Mouse (Mus musculus): Measurements from ENCODE around the gene Pacsin3. TPM values are rescaled to one million over a fixed set of nuclear protein-coding genes. Genes with fewer than 3 reads are reported as not detected.
"Not testable (repeated sequence)": the region's sequence is repeated elsewhere in the genome, so short reads cannot be mapped to it uniquely, and the experiment has no call there.

The Pacsin3 gene
- total and polyA plus RNA-seq, 3 experiments: 0.16 to 0.33 TPM; not detected in 1

DNA sequence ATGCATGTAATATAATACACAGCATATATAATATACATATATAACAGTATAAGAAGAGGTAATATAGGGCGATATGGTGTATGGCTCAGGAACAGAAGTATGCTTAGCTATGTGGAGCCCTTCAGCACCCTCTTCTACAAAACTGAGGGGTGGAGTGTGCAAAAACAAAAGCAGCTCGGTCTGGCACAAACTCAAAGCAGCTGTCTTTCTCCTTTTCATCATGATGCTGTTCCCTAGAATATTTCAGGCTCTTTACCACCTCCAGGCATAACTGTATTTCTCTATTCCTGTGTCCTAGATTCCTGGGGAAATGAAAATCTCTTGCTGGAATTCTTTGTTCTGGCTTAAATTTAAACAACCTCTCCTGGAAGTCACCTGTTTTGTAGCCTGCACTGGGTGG, 26.0 kb upstream of the Pacsin3 start:
- ATAC-seq (ENCODE audit: extremely low read depth, insufficient number of reproducible peaks, low FRiP score, poor library complexity, severe bottlenecking): no peak
- H3K9me3 ChIP-seq (replicated peaks): no peaks in the 10 kb centered on the region
- H3K4me3 ChIP-seq (ENCODE audit: low read depth, low read length): no peak overlapping the region
- H3K27me3 ChIP-seq (ENCODE audit: insufficient read depth, low read length): no peaks in the 10 kb centered on the region
- TF ChIP-seq POLR2AphosphoS5 (IDR thresholded peaks at IDR 0.05; ENCODE audit: insufficient replicate concordance, low read depth, low read length): no peak
- no peak for TF ChIP-seq GATA1 (IDR thresholded peaks at IDR 0.05; ENCODE audit: borderline replicate concordance, low read length)
- TF ChIP-seq CTCF (IDR thresholded peaks at IDR 0.05; ENCODE audit: low read depth, low read length): no peak
- no peak for TF ChIP-seq GATA2 (IDR thresholded peaks at IDR 0.05; ENCODE audit: borderline replicate concordance, low read depth, low read length)
- TF ChIP-seq TAL1 (conservative IDR thresholded peaks at IDR 0.05; ENCODE audit: low read depth, low read length): no peak
- peaks cover 34% of the 10 kb centered on the region for H3K36me3 ChIP-seq (replicated peaks)
- DNase-seq (ENCODE audit: low spot score): no peak
- H3K4me1 ChIP-seq (ENCODE audit: insufficient read depth, low read depth, low read length): no peaks in the 10 kb centered on the region

DNA sequence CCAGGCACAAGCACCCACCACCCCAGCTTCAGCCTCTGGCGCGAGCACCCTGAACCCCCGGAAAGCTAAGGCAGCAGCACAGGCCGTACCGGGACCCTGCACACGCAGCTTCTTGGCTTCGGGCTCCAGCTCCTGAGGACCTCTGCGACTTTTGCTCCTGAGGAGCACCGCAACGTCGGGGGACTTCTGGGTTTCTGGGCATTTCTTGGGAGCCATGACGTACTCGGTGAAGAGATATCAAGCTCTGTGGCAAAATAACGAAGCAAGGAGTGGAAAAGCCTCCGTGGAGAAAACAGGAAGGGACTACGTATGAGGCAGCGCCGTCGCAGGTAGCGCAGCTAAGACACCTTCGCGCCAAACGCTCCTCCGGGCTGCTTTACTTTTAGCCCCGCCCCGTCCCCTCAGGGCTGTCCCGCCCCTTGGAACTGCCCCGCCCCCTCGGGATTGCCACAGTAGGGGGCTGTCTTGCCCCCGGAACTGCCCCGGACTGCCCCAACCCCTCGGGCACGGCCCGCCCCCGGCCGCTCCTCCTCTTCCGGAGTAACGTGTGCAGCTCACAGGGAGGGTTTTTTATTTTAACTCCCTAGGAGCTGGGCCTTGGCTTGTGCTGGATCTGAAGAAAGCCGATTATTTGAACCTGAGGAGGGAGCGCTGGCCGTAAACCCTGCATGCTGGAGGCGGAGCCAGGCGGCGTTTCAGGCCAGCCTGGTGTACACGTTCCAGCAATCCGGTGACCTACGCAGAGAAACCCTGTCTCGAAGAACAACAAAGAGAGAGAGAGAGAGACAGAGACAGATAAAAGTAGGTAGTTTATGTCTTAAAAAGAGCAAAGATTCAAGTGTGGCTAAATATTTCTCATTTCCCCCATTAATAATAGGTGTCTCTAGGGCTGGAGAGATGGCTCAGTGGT, 18.9 kb upstream of the Pacsin3 start, which contains the start of gene Ddb2:
Gene Ddb2 (minus strand): TSS at position 382 of the 910 bp plus-strand sequence.
- Histone ChIP-seq H3K36me3 (replicated peaks) (peaks cover 23% of the 10 kb centered on the region), H3K4me1 (ENCODE audit: insufficient read depth, low read depth, low read length) (peaks cover 14% of the 10 kb centered on the region), H3K9me3 (replicated peaks) (no peaks in the 10 kb centered on the region), H3K27me3 (ENCODE audit: insufficient read depth, low read length) (no peaks in the 10 kb centered on the region), H3K4me3 (ENCODE audit: low read depth, low read length) (peak within 1 kb of the TSS; percentile 82)
- TF ChIP-seq TAL1 (conservative IDR thresholded peaks at IDR 0.05; ENCODE audit: low read depth, low read length) (no peak), CTCF (IDR thresholded peaks at IDR 0.05; ENCODE audit: low read depth, low read length) (no peak), POLR2AphosphoS5 (IDR thresholded peaks at IDR 0.05; ENCODE audit: insufficient replicate concordance, low read depth, low read length) (no peak), GATA1 (IDR thresholded peaks at IDR 0.05; ENCODE audit: borderline replicate concordance, low read length) (no peak), GATA2 (IDR thresholded peaks at IDR 0.05; ENCODE audit: borderline replicate concordance, low read depth, low read length) (no peak)
- ATAC-seq (ENCODE audit: extremely low read depth, insufficient number of reproducible peaks, low FRiP score, poor library complexity, severe bottlenecking) (peak; percentile 96), DNase-seq (ENCODE audit: low spot score) (peak; percentile 78)

DNA sequence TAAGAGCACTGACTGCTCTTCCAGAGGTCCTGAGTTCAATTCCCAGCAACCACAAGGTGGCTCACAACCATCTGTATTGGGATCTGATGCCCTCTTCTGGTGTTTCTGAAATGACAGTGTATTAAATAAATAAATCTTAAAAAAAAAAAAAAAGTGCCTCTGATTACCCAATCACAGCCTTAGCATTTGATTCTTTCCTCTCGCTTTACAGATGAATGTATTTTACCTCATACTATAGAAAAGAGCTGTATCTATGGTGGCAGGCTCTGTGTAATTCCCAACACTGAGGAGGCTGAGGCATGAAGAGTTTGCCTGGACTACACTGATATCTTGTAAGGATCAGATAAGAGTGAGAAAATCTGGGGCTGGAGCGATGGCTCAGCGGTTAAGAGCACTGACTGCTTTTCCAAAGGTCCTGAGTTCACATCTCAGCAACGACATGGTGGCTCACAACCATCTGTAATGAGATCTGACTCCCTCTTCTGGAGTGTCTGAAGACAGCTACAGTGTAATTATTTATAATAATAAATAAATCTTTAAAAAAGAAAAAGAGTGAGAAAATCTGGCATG, 18.2 kb upstream of the Pacsin3 start:
- DNase-seq (ENCODE audit: low spot score); ATAC-seq (ENCODE audit: extremely low read depth, insufficient number of reproducible peaks, low FRiP score, poor library complexity, severe bottlenecking); H3K9me3 ChIP-seq (replicated peaks); H3K27me3 ChIP-seq (ENCODE audit: insufficient read depth, low read length): not testable (repeated sequence)
- Histone ChIP-seq H3K4me3 (ENCODE audit: low read depth, low read length) (peak overlapping the region; percentile 82), H3K4me1 (ENCODE audit: insufficient read depth, low read depth, low read length) (peaks cover 20% of the 10 kb centered on the region), H3K36me3 (replicated peaks) (peaks cover 18% of the 10 kb centered on the region)

DNA sequence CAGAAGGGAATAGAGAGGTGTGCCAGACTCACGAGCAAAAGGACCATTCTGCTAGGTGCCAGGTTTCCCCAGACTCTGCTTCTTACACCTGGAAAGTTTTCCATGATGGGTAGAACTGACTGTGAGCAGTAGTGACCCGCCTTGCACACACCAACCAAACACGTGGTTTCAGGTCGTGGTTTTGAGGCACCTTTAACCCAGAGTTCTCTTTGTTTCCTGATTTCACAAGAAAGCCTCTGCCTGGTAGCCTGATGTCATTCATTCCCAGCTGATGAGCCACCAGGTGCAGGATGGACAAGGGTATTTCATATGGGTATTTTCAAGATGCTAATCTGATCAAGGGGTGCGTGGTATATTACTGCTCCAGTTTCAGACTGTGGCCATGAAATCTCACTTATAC, 13.2 kb upstream of the Pacsin3 start:
- no peaks in the 10 kb centered on the region for H3K36me3 ChIP-seq (replicated peaks)
- H3K4me1 ChIP-seq (ENCODE audit: insufficient read depth, low read depth, low read length): peaks cover 44% of the 10 kb centered on the region
- ATAC-seq (ENCODE audit: extremely low read depth, insufficient number of reproducible peaks, low FRiP score, poor library complexity, severe bottlenecking): no peak
- no peak overlapping the region for H3K4me3 ChIP-seq (ENCODE audit: low read depth, low read length)
- TF ChIP-seq POLR2AphosphoS5 (IDR thresholded peaks at IDR 0.05; ENCODE audit: insufficient replicate concordance, low read depth, low read length) (no peak), GATA2 (IDR thresholded peaks at IDR 0.05; ENCODE audit: borderline replicate concordance, low read depth, low read length) (no peak), TAL1 (conservative IDR thresholded peaks at IDR 0.05; ENCODE audit: low read depth, low read length) (no peak), CTCF (IDR thresholded peaks at IDR 0.05; ENCODE audit: low read depth, low read length) (no peak), GATA1 (IDR thresholded peaks at IDR 0.05; ENCODE audit: borderline replicate concordance, low read length) (no peak)
- no peaks in the 10 kb centered on the region for H3K27me3 ChIP-seq (ENCODE audit: insufficient read depth, low read length)
- H3K9me3 ChIP-seq (replicated peaks): no peaks in the 10 kb centered on the region
- DNase-seq (ENCODE audit: low spot score): no peak

DNA sequence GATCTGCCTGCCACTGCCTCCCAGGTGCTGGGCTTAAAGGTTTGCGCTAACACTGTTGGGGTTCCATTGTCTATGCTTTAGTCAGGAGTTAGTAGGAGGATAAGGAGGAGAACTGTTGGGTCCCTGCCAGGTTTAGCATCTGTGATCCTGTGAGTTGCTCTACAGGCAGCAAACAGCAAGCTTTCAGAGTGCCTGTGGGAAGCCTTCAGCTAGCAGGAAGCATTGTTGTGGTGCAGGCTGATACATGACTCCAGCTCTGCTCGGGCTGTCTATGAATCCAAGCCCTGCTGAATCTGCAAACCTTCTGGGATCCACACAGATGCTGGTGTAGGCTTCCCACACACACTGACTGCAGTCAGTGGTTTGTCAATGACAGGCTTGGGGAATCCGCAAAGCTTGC, 12.3 kb upstream of the Pacsin3 start:
- no peak for TF ChIP-seq TAL1 (conservative IDR thresholded peaks at IDR 0.05; ENCODE audit: low read depth, low read length)
- TF ChIP-seq GATA1 (IDR thresholded peaks at IDR 0.05; ENCODE audit: borderline replicate concordance, low read length): no peak
- no peak for TF ChIP-seq POLR2AphosphoS5 (IDR thresholded peaks at IDR 0.05; ENCODE audit: insufficient replicate concordance, low read depth, low read length)
- no peak for TF ChIP-seq CTCF (IDR thresholded peaks at IDR 0.05; ENCODE audit: low read depth, low read length)
- no peak for TF ChIP-seq GATA2 (IDR thresholded peaks at IDR 0.05; ENCODE audit: borderline replicate concordance, low read depth, low read length)
- DNase-seq (ENCODE audit: low spot score): no peak
- Histone ChIP-seq H3K4me1 (ENCODE audit: insufficient read depth, low read depth, low read length) (peaks cover 44% of the 10 kb centered on the region), H3K9me3 (replicated peaks) (no peaks in the 10 kb centered on the region), H3K36me3 (replicated peaks) (no peaks in the 10 kb centered on the region), H3K27me3 (ENCODE audit: insufficient read depth, low read length) (0 out of 2 replicates have a peak, but pooled peaks cover 1% of the 10 kb centered on the region), H3K4me3 (ENCODE audit: low read depth, low read length) (no peak overlapping the region; the same call in 1 of the 2 replicates)
- no peak for ATAC-seq (ENCODE audit: extremely low read depth, insufficient number of reproducible peaks, low FRiP score, poor library complexity, severe bottlenecking)

DNA sequence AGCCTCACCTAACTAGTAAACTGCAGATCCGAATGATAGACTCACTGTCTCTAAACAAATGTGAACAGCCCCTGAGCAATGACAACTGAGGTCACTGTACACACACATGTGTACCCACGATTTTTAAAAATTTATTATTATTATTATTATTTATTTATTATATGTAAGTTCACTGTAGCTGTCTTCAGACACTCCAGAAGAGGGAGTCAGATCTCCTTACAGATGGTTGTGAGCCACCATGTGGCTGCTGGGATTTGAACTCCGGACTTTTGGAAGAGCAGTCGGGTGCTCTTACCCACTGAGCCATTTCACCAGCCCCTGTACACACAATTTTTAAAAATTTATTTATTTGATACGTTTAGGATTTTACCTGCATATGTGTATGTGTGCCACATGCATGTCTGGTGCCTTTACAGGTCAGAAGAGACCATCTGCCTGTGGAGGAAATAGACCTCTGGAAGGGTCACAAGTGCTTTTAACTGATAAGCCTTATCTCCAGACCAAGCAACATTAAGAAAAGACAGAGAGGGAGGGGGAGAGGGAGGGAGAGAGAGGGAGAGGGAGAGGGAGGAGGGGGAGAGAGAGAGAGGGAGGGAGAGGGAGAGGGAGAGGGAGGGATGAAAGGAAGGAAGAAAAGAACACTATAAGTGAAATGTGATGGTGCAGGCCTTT, 11.1 kb upstream of the Pacsin3 start:
- peak; percentile 94 for ATAC-seq (ENCODE audit: extremely low read depth, insufficient number of reproducible peaks, low FRiP score, poor library complexity, severe bottlenecking)

More for the DNA sequence above, 11.1 kb upstream of the Pacsin3 start:
- H3K27me3 ChIP-seq (ENCODE audit: insufficient read depth, low read length): 0 out of 2 replicates have a peak, but pooled peaks cover 2% of the 10 kb centered on the region
- TF ChIP-seq GATA1 (IDR thresholded peaks at IDR 0.05; ENCODE audit: borderline replicate concordance, low read length) (no peak), TAL1 (conservative IDR thresholded peaks at IDR 0.05; ENCODE audit: low read depth, low read length) (peak; percentile 87)
- DNase-seq (ENCODE audit: low spot score): no peak
- H3K4me3 ChIP-seq (ENCODE audit: low read depth, low read length): no peak overlapping the region
- H3K9me3 ChIP-seq (replicated peaks): no peaks in the 10 kb centered on the region
- H3K4me1 ChIP-seq (ENCODE audit: insufficient read depth, low read depth, low read length): peaks cover 49% of the 10 kb centered on the region
- H3K36me3 ChIP-seq (replicated peaks): no peaks in the 10 kb centered on the region
